Mouse (Mus musculus) left cerebral cortex, adult 8-10 months (tissue): ENCODE results near the gene Gm5901. TPM values are rescaled to one million over a fixed set of nuclear protein-coding genes. Genes with fewer than 3 reads are reported as not detected.
"Not testable (repeated sequence)": the region's sequence is repeated elsewhere in the genome, so short reads cannot be mapped to it uniquely, and the experiment has no call there.

ENCODE experiments used
- DNase-seq, 2 experiments: peaks; one replicate each; pipeline ENCODE4 v3.0.0; 2022; ENCODE audit warnings: low spot score in 2 of 2
- total RNA-seq, 4 experiments: library from RNA; stranded (reverse); gene quantifications; 2 replicates each; pipeline ENCODE4 v1.2.4; 2022

Gm5901 gene
- total RNA-seq: not detected

- DNase-seq: no peak
Observed at GRCm38 (mm10) chr7:105374866-105375265, at the start of gene Gm5901. Gm5901 (plus strand) TSS chr7:105375038.

- no peak for DNase-seq
Observed at GRCm38 (mm10) chr7:105325302-105325701, 49.5 kb upstream of the Gm5901 start.

GRCm38 (mm10) chr7:105334004-105334403 lies 40.8 kb upstream of the Gm5901 start, which contains the start of gene Olfr690:
Olfr690 (minus strand) TSS chr7:105334104.
- no peak for DNase-seq

- DNase-seq: no peak
Observed at GRCm38 (mm10) chr7:105342170-105342569, 32.7 kb upstream of the Gm5901 start, which contains the start of gene Olfr691. Olfr691 (minus strand) TSS chr7:105342270.

GRCm38 (mm10) chr7:105342752-105343151 lies 32.1 kb upstream of the Gm5901 start:
- no peak for DNase-seq

- DNase-seq: not testable (repeated sequence)
Observed at GRCm38 (mm10) chr7:105356064-105356463, 18.8 kb upstream of the Gm5901 start.

- not testable (repeated sequence) for DNase-seq
Observed at GRCm38 (mm10) chr7:105356487-105356886, 18.4 kb upstream of the Gm5901 start.

- no peak for DNase-seq
Observed at GRCm38 (mm10) chr7:105361713-105362112, 13.1 kb upstream of the Gm5901 start.

GRCm38 (mm10) chr7:105367268-105367667 lies 7.6 kb upstream of the Gm5901 start:
- DNase-seq: no peak

GRCm38 (mm10) chr7:105367930-105368329 lies 6.9 kb upstream of the Gm5901 start, which contains the start of gene Olfr692:
Olfr692 (plus strand) TSS chr7:105368230.
- DNase-seq: no peak

GRCm38 (mm10) chr7:105368521-105368920 lies 6.3 kb upstream of the Gm5901 start:
- DNase-seq: no peak

GRCm38 (mm10) chr7:105372912-105373311 lies 1.9 kb upstream of the Gm5901 start:
- no peak for DNase-seq

GRCm38 (mm10) chr7:105373509-105373908 lies 1.3 kb upstream of the Gm5901 start:
- no peak for DNase-seq

GRCm38 (mm10) chr7:105373976-105374375 lies 862 bp upstream of the Gm5901 start:
- DNase-seq: no peak

- no peak for DNase-seq
Observed at GRCm38 (mm10) chr7:105380329-105380728, 5.5 kb downstream of the Gm5901 start.

GRCm38 (mm10) chr7:105387696-105388095 lies 12.9 kb downstream of the Gm5901 start:
- no peak for DNase-seq

GRCm38 (mm10) chr7:105390236-105390635 lies 15.4 kb downstream of the Gm5901 start:
- no peak for DNase-seq

GRCm38 (mm10) chr7:105394606-105395005 lies 19.8 kb downstream of the Gm5901 start:
- DNase-seq: no peak

GRCm38 (mm10) chr7:105395131-105395820 lies 20.4 kb downstream of the Gm5901 start:
- DNase-seq: no peak

- DNase-seq: no peak
Observed at GRCm38 (mm10) chr7:105396126-105396525, 21.3 kb downstream of the Gm5901 start.

GRCm38 (mm10) chr7:105399058-105399934 lies 24.5 kb downstream of the Gm5901 start:
- no peak for DNase-seq

GRCm38 (mm10) chr7:105399935-105400624 lies 25.2 kb downstream of the Gm5901 start, which contains the start of gene Fam160a2:
Fam160a2 (minus strand) TSS chr7:105400054.
- DNase-seq: peak; percentile 97 to 99
